Mouse (Mus musculus) lung, adult 2 months (tissue): Measurements from ENCODE around the gene Fst.

Source experiments
- CTCF ChIP-seq: fragments of 200-500 bp; IDR thresholded peaks from 2 replicates; pipeline ENCODE4 v1.5.1; 2011; ENCODE audit warnings: mild to moderate bottlenecking, low read length, control low read depth; ENCODE audit not compliant: insufficient read depth
- POLR2A ChIP-seq: fragments of 200-500 bp; IDR thresholded peaks from 2 replicates; pipeline ENCODE4 v1.6.1; 2011; ENCODE audit warnings: low read depth, mild to moderate bottlenecking, control low read depth, low read length, borderline replicate concordance; ENCODE audit errors: extremely low read depth

DNA sequence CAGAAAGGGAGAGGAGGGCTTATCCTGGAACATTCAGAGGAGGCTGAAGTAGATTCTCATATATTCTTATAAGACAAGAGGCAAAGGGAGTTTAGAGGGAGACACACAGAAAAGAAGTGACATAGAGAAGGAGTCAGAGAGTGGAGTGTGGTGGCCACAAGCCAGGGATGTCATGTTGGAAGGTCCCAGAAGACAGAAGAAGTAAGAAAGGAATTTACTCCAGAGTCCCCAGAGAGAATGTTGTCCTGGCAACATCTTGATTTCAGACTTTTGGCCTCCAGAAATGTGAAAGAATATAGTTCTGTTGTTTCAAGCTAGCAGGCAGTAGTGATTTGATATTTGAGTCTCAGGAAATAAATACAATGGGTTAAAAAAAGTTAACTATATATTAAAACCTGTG is 46.4 kb downstream of the Fst start:
- no peak for TF ChIP-seq CTCF
- TF ChIP-seq POLR2A, result no peak
